Comparison of ENCODE assay signal across 9 mouse cellular contexts in genomic region chr13:111099252-111099651, GRCm38 (mm10).
A peak's percentile ranks its signal among the peaks of the same experiment; 100 is the strongest.
DNase-seq lines count a peak whose midpoint lies in the region; TF ChIP-seq lines count a peak whose summit lies in the region.
"Had no signal": no experiment of that assay in that cellular context is flagged by ENCODE, and none has a peak within 500 bp of the region (broad histone marks: within the 10 kb centered on the region; RNA-seq: fewer than 3 reads in every experiment).

No protein-coding gene starts in this region.

- H3K4me3 ChIP-seq in lung, adult 2 months (replicated peaks; ENCODE audit: extremely low read depth, low read depth, low read length): no peak overlapping the region

- peak; percentile 18 for DNase-seq in adrenal gland, adult 2 months
- DNase-seq in adrenal gland, postnatal 4 days (ENCODE audit: low spot score in 2 of 2): no peak
- peak; percentile 5 for DNase-seq in lung, postnatal 36 days
- no peak for DNase-seq in lung, adult 2 months
- DNase-seq in heart, postnatal 36 days: peak; percentile 15 to 16
- peak; percentile 7 for DNase-seq in skeletal muscle tissue, adult 2 months (ENCODE audit: low read depth, low spot score)
- DNase-seq in thymus, postnatal 25 days: no peak
- DNase-seq in liver: no peak
- DNase-seq: kidney, adult 8-10 months had no signal

- no peak for TF ChIP-seq CTCF in lung, adult 2 months (IDR thresholded peaks at IDR 0.05; ENCODE audit: insufficient read depth, low read length)

- TF ChIP-seq POLR2A in lung, adult 2 months (IDR thresholded peaks at IDR 0.05; ENCODE audit: borderline replicate concordance, extremely low read depth, low read depth, low read length): no peak

- H3K4me1 ChIP-seq in lung, adult 2 months (ENCODE audit: control insufficient read depth, insufficient read depth, low read length): no peaks in the 10 kb centered on the region

- WGBS in lung, adult 2 months: 65% methylated on average over 6 of the region's 6 CpGs

- intact Hi-C loops in heart, postnatal 36 days (cut with DNase I): no loop called here

Comparison
In these comparisons a context has a peak if more than half of its experiments do, and no peak if none do; other contexts are left out.
1. DNase-seq: peak in adrenal gland, adult 2 months (single experiment), lung, postnatal 36 days (single experiment), heart, postnatal 36 days (2 of 2) and skeletal muscle tissue, adult 2 months (single experiment); none in adrenal gland, postnatal 4 days (0 of 2), lung, adult 2 months (single experiment), thymus, postnatal 25 days (single experiment) and liver (single experiment).